Mouse (Mus musculus): ENCODE data around the gene AA467197. TPM values are rescaled to one million over a fixed set of nuclear protein-coding genes. Genes with fewer than 3 reads are reported as not detected.

Gene AA467197
- polyA plus RNA-seq, 1 experiment from 2014 or later = 1.1 TPM

- no peaks in the 10 kb centered on the region for H3K9me3 ChIP-seq (replicated peaks)
- H3K4me1 ChIP-seq = peaks cover 5% of the 10 kb centered on the region
- H3K9ac ChIP-seq (replicated peaks) = no peak overlapping the region
- H3K27ac ChIP-seq (replicated peaks) = no peak overlapping the region
- H3K36me3 ChIP-seq = peaks cover 6% of the 10 kb centered on the region; the same call in 1 of the 2 replicates
- H3K27me3 ChIP-seq (replicated peaks) = peaks cover 21% of the 10 kb centered on the region
- WGBS = 57% methylated on average over 5 of the region's 5 CpGs
- no peak overlapping the region for H3K4me2 ChIP-seq
- ATAC-seq (ENCODE audit: low FRiP score) = no peak
- H3K4me3 ChIP-seq (replicated peaks) = no peak overlapping the region
Measured at GRCm38 (mm10) chr2:122638673-122639072, 1.9 kb downstream of the AA467197 start.

GRCm38 (mm10) chr2:122652096-122653084 lies 15.6 kb downstream of the AA467197 start:
- no peak for ATAC-seq (ENCODE audit: low FRiP score)

DNA sequence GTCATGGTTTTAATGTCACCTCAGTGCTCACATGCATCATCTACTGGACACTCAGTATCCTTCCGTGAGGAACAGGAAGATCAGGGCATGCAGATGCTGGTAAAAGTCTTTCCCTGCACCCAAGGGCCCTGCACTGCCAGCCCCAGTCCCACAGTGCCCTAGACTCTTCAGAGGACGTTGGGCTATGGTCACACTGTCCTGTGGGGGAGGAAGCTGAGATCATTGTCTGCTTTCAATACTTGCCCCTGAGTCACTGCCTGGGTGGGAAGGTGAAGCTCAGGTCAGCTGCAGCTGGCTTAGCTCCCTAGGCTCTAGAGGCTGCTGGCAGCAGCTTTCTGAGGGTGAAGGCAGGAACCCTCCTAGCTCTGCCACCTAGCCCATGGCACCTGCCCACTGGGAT lies 19.3 kb downstream of the AA467197 start:
- 56% methylated on average over 2 of the region's 2 CpGs for WGBS
- no peak overlapping the region for H3K4me3 ChIP-seq (replicated peaks)
- no peak overlapping the region for H3K27ac ChIP-seq (replicated peaks)
- no peaks in the 10 kb centered on the region for H3K9me3 ChIP-seq (replicated peaks)
- no peak overlapping the region for H3K9ac ChIP-seq (replicated peaks)
- H3K4me1 ChIP-seq = no peaks in the 10 kb centered on the region
- no peaks in the 10 kb centered on the region for H3K27me3 ChIP-seq (replicated peaks)
- H3K4me2 ChIP-seq = no peak overlapping the region
- no peak for ATAC-seq (ENCODE audit: low FRiP score)
- H3K36me3 ChIP-seq = no peaks in the 10 kb centered on the region

More at GRCm38 (mm10) chr2:122652096-122653084, 15.6 kb downstream of the AA467197 start:
- H3K27me3 ChIP-seq (replicated peaks) = no peaks in the 10 kb centered on the region
- no peak overlapping the region for H3K9ac ChIP-seq (replicated peaks)
- no peaks in the 10 kb centered on the region for H3K9me3 ChIP-seq (replicated peaks)
- no peak overlapping the region for H3K27ac ChIP-seq (replicated peaks)
- no peak overlapping the region for H3K4me3 ChIP-seq (replicated peaks)
- H3K4me1 ChIP-seq = no peaks in the 10 kb centered on the region
- H3K4me2 ChIP-seq = no peak overlapping the region
- WGBS = 78% methylated on average over 17 of the region's 17 CpGs
- H3K36me3 ChIP-seq = no peaks in the 10 kb centered on the region

GRCm38 (mm10) chr2:122656767-122657166 lies 20.0 kb downstream of the AA467197 start:
- Histone ChIP-seq H3K27ac (replicated peaks) (no peak overlapping the region), H3K36me3 (no peaks in the 10 kb centered on the region), H3K9me3 (replicated peaks) (no peaks in the 10 kb centered on the region), H3K4me2 (no peak overlapping the region), H3K4me3 (replicated peaks) (no peak overlapping the region), H3K4me1 (no peaks in the 10 kb centered on the region), H3K9ac (replicated peaks) (no peak overlapping the region), H3K27me3 (replicated peaks) (no peaks in the 10 kb centered on the region)
- ATAC-seq (ENCODE audit: low FRiP score) = no peak
- WGBS = 84% methylated on average over 9 of the region's 9 CpGs

DNA sequence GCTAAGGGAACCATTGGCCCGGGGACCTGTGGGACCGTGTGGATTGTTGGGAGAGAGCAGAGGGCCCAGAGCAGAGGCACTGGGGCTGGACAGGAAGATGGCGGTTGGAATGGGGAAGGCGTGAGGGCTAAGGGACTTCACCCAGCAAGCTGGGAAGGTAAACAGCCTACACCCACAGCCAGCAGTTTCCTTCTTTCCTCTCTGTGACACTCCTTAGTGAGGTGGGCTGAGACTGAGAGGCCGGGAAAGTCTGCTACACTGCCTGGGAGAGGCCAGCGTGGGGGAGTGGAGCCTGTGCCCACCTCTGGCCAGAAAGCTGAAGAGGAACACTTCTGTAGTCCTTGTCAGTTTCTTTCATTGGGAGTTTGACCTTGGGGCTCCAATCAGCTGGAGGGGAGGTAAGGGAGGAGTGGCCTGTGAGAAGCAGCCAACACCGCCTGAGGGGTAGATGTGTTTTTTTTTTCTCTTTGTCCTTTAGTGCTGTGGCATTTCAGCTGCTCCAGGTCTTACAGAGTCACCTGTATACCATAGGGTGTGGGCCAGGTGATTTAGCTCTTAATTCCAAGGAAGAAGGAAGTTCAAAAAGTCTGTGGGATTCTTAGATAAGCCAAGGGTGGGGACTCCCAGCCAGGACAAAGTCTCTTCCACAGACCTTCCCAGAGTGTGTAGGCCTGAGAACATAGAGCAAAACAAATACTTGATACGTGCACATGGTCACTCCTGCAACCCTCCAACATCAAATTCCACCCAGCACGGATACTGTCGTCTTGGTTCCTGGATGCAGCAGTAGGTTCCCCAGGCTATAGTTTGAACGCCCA lies 21.1 kb downstream of the AA467197 start:
- Histone ChIP-seq H3K4me3 (replicated peaks) (no peak overlapping the region), H3K36me3 (no peaks in the 10 kb centered on the region), H3K4me1 (no peaks in the 10 kb centered on the region), H3K27ac (replicated peaks) (no peak overlapping the region), H3K9ac (replicated peaks) (no peak overlapping the region), H3K27me3 (replicated peaks) (no peaks in the 10 kb centered on the region), H3K4me2 (no peak overlapping the region), H3K9me3 (replicated peaks) (no peaks in the 10 kb centered on the region)
- ATAC-seq (ENCODE audit: low FRiP score) = no peak
- 89% methylated on average over 11 of the region's 11 CpGs for WGBS

GRCm38 (mm10) chr2:122659825-122660224 lies 23.0 kb downstream of the AA467197 start:
- H3K27me3 ChIP-seq (replicated peaks) = no peaks in the 10 kb centered on the region; the same call in 1 of the 2 replicates
- H3K4me3 ChIP-seq (replicated peaks) = no peak overlapping the region
- no peaks in the 10 kb centered on the region for H3K36me3 ChIP-seq
- H3K4me1 ChIP-seq = no peaks in the 10 kb centered on the region
- no peak overlapping the region for H3K9ac ChIP-seq (replicated peaks)
- H3K27ac ChIP-seq (replicated peaks) = no peak overlapping the region
- H3K9me3 ChIP-seq (replicated peaks) = no peaks in the 10 kb centered on the region
- WGBS = 90% methylated on average over 7 of the region's 7 CpGs
- no peak overlapping the region for H3K4me2 ChIP-seq
- no peak for ATAC-seq (ENCODE audit: low FRiP score)

- no peak for ATAC-seq (ENCODE audit: low FRiP score)
- H3K27ac ChIP-seq (replicated peaks) = no peak overlapping the region
- H3K4me2 ChIP-seq = no peak overlapping the region
- H3K4me1 ChIP-seq = no peaks in the 10 kb centered on the region
- no peaks in the 10 kb centered on the region for H3K9me3 ChIP-seq (replicated peaks)
- H3K9ac ChIP-seq (replicated peaks) = no peak overlapping the region
- no peak overlapping the region for H3K4me3 ChIP-seq (replicated peaks)
- H3K27me3 ChIP-seq (replicated peaks) = no peaks in the 10 kb centered on the region; the same call in 1 of the 2 replicates
- no peaks in the 10 kb centered on the region for H3K36me3 ChIP-seq
- WGBS = 60% methylated on average over 6 of the region's 6 CpGs
Measured at GRCm38 (mm10) chr2:122665253-122665972, 28.6 kb downstream of the AA467197 start.

GRCm38 (mm10) chr2:122665973-122666875 lies 29.4 kb downstream of the AA467197 start:
- no peaks in the 10 kb centered on the region for H3K9me3 ChIP-seq (replicated peaks)
- no peak overlapping the region for H3K9ac ChIP-seq (replicated peaks)
- no peak overlapping the region for H3K27ac ChIP-seq (replicated peaks)
- no peaks in the 10 kb centered on the region; the same call in 1 of the 2 replicates for H3K27me3 ChIP-seq (replicated peaks)
- no peak overlapping the region for H3K4me3 ChIP-seq (replicated peaks)
- no peaks in the 10 kb centered on the region for H3K4me1 ChIP-seq
- no peak for ATAC-seq (ENCODE audit: low FRiP score)
- no peak overlapping the region for H3K4me2 ChIP-seq
- H3K36me3 ChIP-seq = no peaks in the 10 kb centered on the region
- WGBS = 46% methylated on average over 12 of the region's 12 CpGs

GRCm38 (mm10) chr2:122667856-122668255 lies 31.1 kb downstream of the AA467197 start:
- WGBS = 65% methylated on average over 5 of the region's 5 CpGs
- no peaks in the 10 kb centered on the region for H3K36me3 ChIP-seq

DNA sequence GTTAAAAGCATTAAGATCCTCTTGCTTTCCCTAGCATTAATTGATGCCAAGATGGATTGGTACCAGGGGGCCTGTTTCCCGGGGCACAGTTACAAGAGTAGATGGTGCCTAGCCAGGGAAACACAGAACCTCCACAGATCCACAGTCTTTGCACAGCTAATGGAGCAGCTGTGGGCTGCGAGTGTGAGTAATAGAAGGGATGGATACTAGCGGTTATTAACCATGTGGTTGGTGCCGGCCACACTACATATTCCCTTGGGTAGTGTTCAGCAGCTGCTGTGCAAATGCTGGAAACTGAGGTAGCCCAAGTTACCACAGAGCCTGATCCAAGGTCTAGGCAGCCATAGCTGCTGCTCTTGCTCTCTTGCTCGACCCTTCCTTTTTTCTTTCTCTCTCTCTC lies 34.9 kb downstream of the AA467197 start:
- ATAC-seq (ENCODE audit: low FRiP score) = no peak

More at GRCm38 (mm10) chr2:122667856-122668255, 31.1 kb downstream of the AA467197 start:
- Histone ChIP-seq H3K9ac (replicated peaks) (no peak overlapping the region), H3K4me2 (no peak overlapping the region), H3K27me3 (replicated peaks) (no peaks in the 10 kb centered on the region; the same call in 1 of the 2 replicates), H3K4me1 (no peaks in the 10 kb centered on the region; the same call in 1 of the 2 replicates), H3K9me3 (replicated peaks) (no peaks in the 10 kb centered on the region), H3K27ac (replicated peaks) (no peak overlapping the region), H3K4me3 (replicated peaks) (no peak overlapping the region)
- ATAC-seq (ENCODE audit: low FRiP score) = no peak

More for the DNA sequence above, 34.9 kb downstream of the AA467197 start:
- Histone ChIP-seq H3K4me3 (replicated peaks) (no peak overlapping the region), H3K4me1 (no peaks in the 10 kb centered on the region; the same call in 1 of the 2 replicates), H3K9ac (replicated peaks) (no peak overlapping the region), H3K27me3 (replicated peaks) (no peaks in the 10 kb centered on the region), H3K4me2 (no peak overlapping the region), H3K36me3 (no peaks in the 10 kb centered on the region), H3K9me3 (replicated peaks) (no peaks in the 10 kb centered on the region), H3K27ac (replicated peaks) (no peak overlapping the region)
- WGBS = 29% methylated on average over 5 of the region's 5 CpGs

All from neural tube, embryonic 15.5 days (tissue).